Mouse (Mus musculus) left cerebral cortex, adult 8-10 months (tissue): ENCODE data around the gene Pnldc1. TPM values are rescaled to one million over a fixed set of nuclear protein-coding genes. Genes with fewer than 3 reads are reported as not detected.
"Not testable (repeated sequence)": the region's sequence is repeated elsewhere in the genome, so short reads cannot be mapped to it uniquely, and the experiment has no call there.

Source experiments
- DNase-seq, 2 experiments: peaks; one replicate each; pipeline ENCODE4 v3.0.0; 2022; ENCODE audit warnings: low spot score in 2 of 2
- total RNA-seq, 4 experiments: library from RNA; stranded (reverse); gene quantifications; 2 replicates each; pipeline ENCODE4 v1.2.4; 2022

The Pnldc1 gene
- total RNA-seq, 4 experiments from 2014 or later, result 1.5 to 2.9 (median 2.0) TPM

GRCm38 (mm10) chr17:12910391-12910790 lies 361 bp upstream of the Pnldc1 start:
- DNase-seq, result no peak

GRCm38 (mm10) chr17:12906436-12906835 lies 3.6 kb downstream of the Pnldc1 start:
- DNase-seq, result no peak

GRCm38 (mm10) chr17:12905810-12906209 lies 4.2 kb downstream of the Pnldc1 start:
- DNase-seq, result no peak

GRCm38 (mm10) chr17:12904349-12904748 lies 5.7 kb downstream of the Pnldc1 start:
- no peak for DNase-seq

- no peak for DNase-seq
Observed at GRCm38 (mm10) chr17:12903372-12904333, 6.4 kb downstream of the Pnldc1 start.

GRCm38 (mm10) chr17:12902291-12902690 lies 7.7 kb downstream of the Pnldc1 start:
- DNase-seq, result no peak

- not testable (repeated sequence) for DNase-seq
Observed at GRCm38 (mm10) chr17:12898607-12899006, 11.4 kb downstream of the Pnldc1 start.

- no peak for DNase-seq
Observed at GRCm38 (mm10) chr17:12897674-12898073, 12.4 kb downstream of the Pnldc1 start.

- DNase-seq, result no peak
Observed at GRCm38 (mm10) chr17:12892033-12892432, 18.0 kb downstream of the Pnldc1 start.

GRCm38 (mm10) chr17:12891054-12891453 lies 19.0 kb downstream of the Pnldc1 start:
- DNase-seq, result no peak

GRCm38 (mm10) chr17:12887021-12887775 lies 22.8 kb downstream of the Pnldc1 start:
- no peak for DNase-seq

GRCm38 (mm10) chr17:12886620-12887019 lies 23.4 kb downstream of the Pnldc1 start:
- DNase-seq, result no peak

- DNase-seq, result no peak
Observed at GRCm38 (mm10) chr17:12881216-12881615, 28.8 kb downstream of the Pnldc1 start.

DNA sequence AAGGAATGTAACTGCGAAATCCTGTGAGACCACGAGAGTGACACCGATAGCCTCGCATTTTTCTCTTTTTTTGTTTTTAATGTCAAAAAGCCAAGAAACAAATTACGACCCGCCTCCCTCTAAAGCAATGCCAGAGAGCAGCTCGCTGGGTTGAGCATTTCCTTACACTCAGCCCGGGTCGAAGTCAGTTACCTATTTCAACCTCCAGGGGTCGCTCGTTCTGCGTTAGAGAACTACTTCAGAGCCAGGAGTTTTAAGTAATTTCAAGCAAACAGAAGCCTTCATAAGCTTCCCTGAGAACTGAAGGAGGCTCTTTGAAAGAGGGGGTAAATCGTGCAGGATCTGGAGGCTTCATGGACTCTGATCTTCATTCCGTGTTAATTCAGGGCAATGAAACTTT lies 29.9 kb downstream of the Pnldc1 start:
- DNase-seq, result peak; percentile 58 to 74

DNA sequence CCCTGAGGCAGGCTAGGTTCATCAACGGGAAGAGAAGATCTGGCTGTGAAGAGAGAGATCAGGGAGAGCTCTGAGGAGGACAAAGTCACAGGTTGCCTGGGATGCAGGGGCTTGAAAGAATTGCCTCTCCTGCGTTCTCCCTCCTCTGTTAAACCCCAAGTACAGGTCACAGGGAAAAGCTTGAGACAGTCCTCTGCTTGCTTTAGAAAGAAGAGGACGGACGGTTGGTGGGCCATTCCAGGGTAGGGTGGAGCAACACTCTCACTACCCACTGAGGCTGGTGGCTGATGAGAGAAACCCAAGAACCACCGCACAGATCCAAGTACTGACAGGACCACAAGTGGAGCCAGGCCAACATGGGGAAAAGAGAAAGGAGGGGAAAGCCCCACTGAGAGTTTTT lies 34.3 kb downstream of the Pnldc1 start, which contains the start of gene Mrgprh:
Gene Mrgprh (plus strand): TSS at position 301 of the 400 bp plus-strand sequence.
- DNase-seq, result no peak

DNA sequence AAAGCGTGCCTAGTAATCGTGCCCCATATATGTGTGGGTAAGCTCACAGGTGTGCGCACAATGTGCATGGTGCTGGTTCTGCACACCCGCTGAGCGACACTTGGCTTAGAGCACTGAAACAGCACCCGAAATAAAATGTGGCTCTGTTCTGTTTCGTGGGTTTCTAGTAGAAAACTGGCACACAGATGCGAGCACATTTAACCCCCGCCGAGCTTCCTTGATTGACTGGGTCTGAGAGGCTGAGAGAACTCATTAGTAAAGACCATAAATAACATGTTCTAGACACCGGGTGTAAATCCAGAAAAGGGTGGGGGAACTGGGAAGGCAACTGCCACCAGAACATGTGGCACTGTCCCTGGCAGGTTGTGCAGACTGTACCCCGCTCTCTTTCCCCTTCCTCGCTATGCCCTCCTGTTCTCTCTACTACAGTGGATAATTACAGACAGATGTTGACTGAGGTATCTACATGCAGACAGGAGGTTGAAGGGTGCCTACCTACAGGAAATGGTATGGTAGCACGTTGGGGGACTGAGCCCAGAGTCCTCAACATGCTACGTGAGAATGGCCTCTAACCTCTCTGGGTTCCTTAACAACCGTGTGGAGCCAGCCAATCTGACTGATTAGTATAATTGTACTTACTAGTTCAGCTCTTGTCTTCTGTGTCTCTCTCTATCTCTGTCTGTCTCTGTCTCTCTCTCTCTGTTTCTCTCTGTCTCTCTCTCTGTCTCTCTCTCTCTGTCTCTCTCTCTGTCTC lies 37.6 kb downstream of the Pnldc1 start:
- DNase-seq, result peak in 1 of 2 experiments; percentile 70

GRCm38 (mm10) chr17:12868640-12869039 lies 41.4 kb downstream of the Pnldc1 start:
- no peak for DNase-seq

GRCm38 (mm10) chr17:12868043-12868442 lies 42.0 kb downstream of the Pnldc1 start, which contains the start of gene Mas1:
Gene Mas1, minus strand, starts transcription at chr17:12868143.
- DNase-seq, result no peak

DNA sequence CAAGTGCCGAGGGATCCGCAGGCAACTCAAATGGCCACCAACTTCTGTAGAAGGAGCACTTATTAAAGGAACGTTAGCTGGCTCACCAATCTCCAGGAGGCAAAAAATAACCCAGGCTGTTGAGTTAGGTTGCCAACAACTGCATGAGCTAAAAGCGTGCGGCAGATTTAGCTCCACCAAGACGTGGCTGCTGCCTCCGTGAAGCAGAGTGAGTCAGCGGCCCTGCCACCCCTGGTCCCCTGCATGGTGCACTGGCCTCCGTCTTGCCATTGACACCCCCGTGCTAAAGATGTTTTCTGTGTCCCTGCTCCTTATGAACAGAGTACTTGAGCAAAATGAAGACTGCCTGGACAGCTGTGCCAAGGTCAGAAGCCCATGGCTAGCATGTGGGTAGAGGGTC lies 43.2 kb downstream of the Pnldc1 start:
- DNase-seq, result peak in 1 of 2 experiments; percentile 85

DNA sequence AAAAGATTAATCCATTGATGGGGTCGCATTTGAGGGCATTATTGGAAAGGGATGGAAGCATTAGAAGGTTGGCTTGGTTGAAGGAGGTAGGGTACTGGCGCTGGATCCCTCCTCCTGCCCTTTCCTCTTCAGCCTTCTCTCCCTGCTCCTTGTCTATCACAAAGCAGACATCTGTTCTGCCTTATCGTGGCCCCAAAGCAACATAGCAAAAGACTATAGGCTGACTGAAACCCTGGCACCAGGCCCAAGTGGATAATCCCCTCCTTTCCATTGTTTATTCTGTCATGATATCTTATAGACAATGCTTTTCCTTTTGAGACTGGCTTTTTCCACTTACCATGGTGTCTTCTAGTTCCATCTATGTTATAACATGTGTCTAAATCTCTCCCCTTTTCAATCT lies 44.6 kb downstream of the Pnldc1 start:
- DNase-seq, result no peak

DNA sequence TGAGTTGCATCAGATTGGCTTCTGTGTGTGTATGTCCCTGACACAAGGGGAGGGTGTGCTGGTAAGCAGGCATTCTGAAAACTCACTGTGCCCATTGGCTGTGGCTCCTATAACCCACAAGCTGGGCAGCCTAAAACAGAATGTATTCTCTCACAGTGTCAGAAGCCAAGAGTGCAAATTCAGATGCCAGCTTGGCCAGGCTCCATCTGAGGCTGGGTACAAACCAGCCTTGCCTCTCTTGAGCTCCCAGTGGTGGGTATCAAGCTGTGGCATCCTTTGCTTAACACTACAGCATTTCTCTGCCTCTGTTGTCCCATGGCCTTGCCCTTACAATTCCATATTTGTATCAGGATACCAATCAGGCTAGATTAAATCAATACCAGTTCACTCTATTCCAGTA lies 45.9 kb downstream of the Pnldc1 start:
- no peak for DNase-seq
